Mouse (Mus musculus) kidney, adult 11 months (tissue): ENCODE results near the gene Mark4.

ENCODE experiments used
- DNase-seq: peaks from one replicate; pipeline ENCODE4 v3.0.0; 2022

Gene Mark4

GRCm38 (mm10) chr7:19388699-19389413, 69.8 kb downstream of the Mark4 start:
- no peak for DNase-seq

- no peak for DNase-seq
These were observed 74.9 kb downstream of the Mark4 start for GRCm38 (mm10) chr7:19383708-19384107.

GRCm38 (mm10) chr7:19382166-19382541, 76.5 kb downstream of the Mark4 start:
- no peak for DNase-seq

- peak; percentile 98 for DNase-seq
These were observed 77.0 kb downstream of the Mark4 start, which contains the start of gene Ercc2 for GRCm38 (mm10) chr7:19381377-19382165. Ercc2 (plus strand) TSS chr7:19382010.

- peak; percentile 21 for DNase-seq
These were observed 80.6 kb downstream of the Mark4 start for GRCm38 (mm10) chr7:19378049-19378448.

- DNase-seq: no peak
These were observed 82.6 kb downstream of the Mark4 start for GRCm38 (mm10) chr7:19376019-19376418.

GRCm38 (mm10) chr7:19375368-19375767, 83.3 kb downstream of the Mark4 start:
- DNase-seq: no peak
